Mouse (Mus musculus): Measurements from ENCODE around the gene Mtmr11.

- no peak for TF ChIP-seq CTCF (IDR thresholded peaks at IDR 0.05; ENCODE audit: low read depth, low read length)
- no peak for TF ChIP-seq GATA1 (IDR thresholded peaks at IDR 0.05; ENCODE audit: borderline replicate concordance, low read length)
Observed at GRCm38 (mm10) chr3:96178902-96179301, 17.1 kb downstream of the Mtmr11 start.
